In genomic region chr17:83705352-83706115, GRCm38 (mm10) we compare ENCODE assay signal across 7 mouse cellular contexts. TPM values are rescaled to one million over a fixed set of nuclear protein-coding genes. Genes with fewer than 3 reads are reported as not detected.
DNase-seq lines count a peak whose midpoint lies in the region; ATAC-seq and TF ChIP-seq lines count a peak whose summit lies in the region.

No protein-coding gene starts in this region.

- peaks cover 68% of the 10 kb centered on the region for H3K4me1 ChIP-seq in G1E (ENCODE audit: insufficient read depth, low read depth, low read length)
- peaks cover 10% of the 10 kb centered on the region; the same call in 1 of the 2 replicates for H3K4me1 ChIP-seq in embryonic facial prominence, embryonic 12.5 days
- H3K4me1 ChIP-seq in heart, embryonic 13.5 days: peaks cover 22% of the 10 kb centered on the region
- no peaks in the 10 kb centered on the region for H3K4me1 ChIP-seq in kidney, postnatal 0 days (replicated peaks; ENCODE audit: insufficient read depth, low read length)
- H3K4me1 ChIP-seq in lung, adult 2 months (ENCODE audit: control insufficient read depth, insufficient read depth, low read length): peaks cover 10% of the 10 kb centered on the region
- H3K4me1 ChIP-seq in neural tube, embryonic 14.5 days (ENCODE audit: control insufficient read depth, insufficient read depth, low read length): peaks cover 4% of the 10 kb centered on the region

- peak overlapping the region; percentile 79 for H3K4me2 ChIP-seq in embryonic facial prominence, embryonic 12.5 days (replicated peaks)
- H3K4me2 ChIP-seq in heart, embryonic 13.5 days: peak overlapping the region; percentile 92
- peak overlapping the region; percentile 84 for H3K4me2 ChIP-seq in kidney, postnatal 0 days (ENCODE audit: low read length)
- peak overlapping the region; percentile 60 for H3K4me2 ChIP-seq in neural tube, embryonic 14.5 days (ENCODE audit: low read depth, low read length)

- H3K9me3 ChIP-seq in G1E (replicated peaks): no peaks in the 10 kb centered on the region
- H3K9me3 ChIP-seq in embryonic facial prominence, embryonic 12.5 days: no peaks in the 10 kb centered on the region
- no peaks in the 10 kb centered on the region for H3K9me3 ChIP-seq in heart, embryonic 13.5 days
- no peaks in the 10 kb centered on the region for H3K9me3 ChIP-seq in kidney, postnatal 0 days (replicated peaks; ENCODE audit: low read length)
- no peaks in the 10 kb centered on the region for H3K9me3 ChIP-seq in neural tube, embryonic 14.5 days (ENCODE audit: control insufficient read depth, low read length)

- peak overlapping the region; percentile 96 for H3K9ac ChIP-seq in embryonic facial prominence, embryonic 12.5 days
- peak overlapping the region; percentile 98 for H3K9ac ChIP-seq in heart, embryonic 13.5 days
- peak overlapping the region; percentile 97 for H3K9ac ChIP-seq in kidney, postnatal 0 days (ENCODE audit: low read depth, low read length)
- peak overlapping the region; percentile 96 for H3K9ac ChIP-seq in neural tube, embryonic 14.5 days (replicated peaks; ENCODE audit: low read depth, low read length)

- peak; percentile 84 for DNase-seq in G1E (ENCODE audit: low spot score)
- DNase-seq in adrenal gland, postnatal 14 days: peak; percentile 78
- DNase-seq in kidney, postnatal 0 days (ENCODE audit: low spot score): peak; percentile 78
- peak; percentile 72 for DNase-seq in lung, adult 2 months

- H3K27ac ChIP-seq in embryonic facial prominence, embryonic 12.5 days: peak overlapping the region; percentile 88
- H3K27ac ChIP-seq in heart, embryonic 13.5 days (replicated peaks): peak overlapping the region; percentile 97
- H3K27ac ChIP-seq in kidney, postnatal 0 days: peak overlapping the region; percentile 97
- H3K27ac ChIP-seq in neural tube, embryonic 14.5 days (ENCODE audit: low read depth, low read length): peak overlapping the region; percentile 88

- H3K27me3 ChIP-seq in G1E (ENCODE audit: insufficient read depth, low read length): no peaks in the 10 kb centered on the region
- H3K27me3 ChIP-seq in embryonic facial prominence, embryonic 12.5 days: no peaks in the 10 kb centered on the region
- H3K27me3 ChIP-seq in heart, embryonic 13.5 days (replicated peaks): no peaks in the 10 kb centered on the region
- no peaks in the 10 kb centered on the region for H3K27me3 ChIP-seq in kidney, postnatal 0 days (ENCODE audit: insufficient read depth, low read length)
- no peaks in the 10 kb centered on the region for H3K27me3 ChIP-seq in neural tube, embryonic 14.5 days (ENCODE audit: control insufficient read depth, insufficient read depth, low read length)

- peak; percentile 58; the same call in 1 of the 2 replicates for TF ChIP-seq POLR2A in lung, adult 2 months (IDR thresholded peaks at IDR 0.05; ENCODE audit: borderline replicate concordance, extremely low read depth, low read depth, low read length)

- ATAC-seq in G1E (ENCODE audit: extremely low read depth, insufficient number of reproducible peaks, low FRiP score, poor library complexity, severe bottlenecking): peak; percentile 73
- peak; percentile 35; the same call in 1 of the 2 replicates for ATAC-seq in embryonic facial prominence, embryonic 12.5 days (ENCODE audit: insufficient number of reproducible peaks, insufficient read depth, low FRiP score, low TSS enrichment)
- ATAC-seq in heart, embryonic 13.5 days (ENCODE audit: extremely low read depth, insufficient number of reproducible peaks, low FRiP score, low TSS enrichment): peak; percentile 44
- ATAC-seq in kidney, postnatal 0 days (replicated peaks; ENCODE audit: low FRiP score, low read depth): peak; percentile 69
- ATAC-seq in neural tube, embryonic 14.5 days (ENCODE audit: low read depth): peak; percentile 72

- WGBS in embryonic facial prominence, embryonic 12.5 days: 3% methylated on average over 38 of the region's 38 CpGs
- 4% methylated on average over 33 of the region's 38 CpGs for WGBS in heart, embryonic 13.5 days
- WGBS in kidney, postnatal 0 days: 4% methylated on average over 38 of the region's 38 CpGs
- WGBS in lung, adult 2 months: 3% methylated on average over 33 of the region's 38 CpGs
- under 1% methylated on average over 23 of the region's 38 CpGs for WGBS in neural tube, embryonic 14.5 days

- no peak for TF ChIP-seq CTCF in G1E (IDR thresholded peaks at IDR 0.05; ENCODE audit: low read depth, low read length)
- TF ChIP-seq CTCF in kidney, postnatal 0 days (IDR thresholded peaks at IDR 0.05; ENCODE audit: low read depth): no peak
- TF ChIP-seq CTCF in lung, adult 2 months (IDR thresholded peaks at IDR 0.05; ENCODE audit: insufficient read depth, low read length): no peak

- H3K4me3 ChIP-seq in G1E (ENCODE audit: low read depth, low read length): peak overlapping the region; percentile 76
- H3K4me3 ChIP-seq in embryonic facial prominence, embryonic 12.5 days: peak overlapping the region; percentile 75
- peak overlapping the region; percentile 96 for H3K4me3 ChIP-seq in heart, embryonic 13.5 days
- H3K4me3 ChIP-seq in kidney, postnatal 0 days (replicated peaks; ENCODE audit: low read depth, low read length): peak overlapping the region; percentile 91
- H3K4me3 ChIP-seq in lung, adult 2 months (replicated peaks; ENCODE audit: extremely low read depth, low read depth, low read length): peak overlapping the region; percentile 54
- H3K4me3 ChIP-seq in neural tube, embryonic 14.5 days (ENCODE audit: low read depth, low read length): peak overlapping the region; percentile 80

- H3K36me3 ChIP-seq in G1E (replicated peaks): peaks cover 28% of the 10 kb centered on the region
- peaks cover 12% of the 10 kb centered on the region; the same call in 1 of the 2 replicates for H3K36me3 ChIP-seq in embryonic facial prominence, embryonic 12.5 days
- H3K36me3 ChIP-seq in heart, embryonic 13.5 days: peaks cover 17% of the 10 kb centered on the region
- no peaks in the 10 kb centered on the region for H3K36me3 ChIP-seq in kidney, postnatal 0 days (ENCODE audit: insufficient read depth, low read length)
- no peaks in the 10 kb centered on the region for H3K36me3 ChIP-seq in neural tube, embryonic 14.5 days (ENCODE audit: control insufficient read depth, insufficient read depth, low read length)

RNA-seq across cellular contexts. Expression of gene Mta3, which starts 0.4 kb away (rescaled TPM):
- 169 and 179 TPM in 2 replicates for total RNA-seq in G1E (2014; fragmentation: Nextera tagmentation)
- total RNA-seq in G1E (2017): 33.7 and 35.3 TPM in 2 replicates
- 114 and 126 TPM in 2 replicates for polyA plus RNA-seq in G1E (2012)
- total RNA-seq in adrenal gland, postnatal 14 days (2021): 66.1 and 66.8 TPM in 2 replicates
- 49.2 and 49.7 TPM in 2 replicates for polyA plus RNA-seq in embryonic facial prominence, embryonic 12.5 days (2016; fragmentation: Nextera tagmentation; extraction: Ambion mirVana)
- polyA plus RNA-seq in heart, embryonic 13.5 days (2015; fragmentation: Nextera tagmentation; extraction: Ambion mirVana): 34.9 and 37.4 TPM in 2 replicates
- polyA plus RNA-seq in kidney, postnatal 0 days (2015; fragmentation: Nextera tagmentation; extraction: Ambion mirVana): 42.2 and 45.0 TPM in 2 replicates
- 30.2 and 34.9 TPM in 2 replicates for polyA plus RNA-seq in lung, adult 2 months (2012; rRNA removed)
- 35.0 and 36.8 TPM in 2 replicates for polyA plus RNA-seq in neural tube, embryonic 14.5 days (2014; fragmentation: Nextera tagmentation; extraction: Ambion mirVana)

Comparison
In these comparisons a context has a peak if more than half of its experiments do, and no peak if none do; other contexts are left out.
1. Peak in every context shown above with its lines: DNase-seq, ATAC-seq, H3K4me3 ChIP-seq and H3K27ac ChIP-seq.